Mouse (Mus musculus) kidney, embryonic 14.5 days (tissue): ENCODE measurements around the gene Rims1. TPM values are rescaled to one million over a fixed set of nuclear protein-coding genes. Genes with fewer than 3 reads are reported as not detected.

Experiments used
- ATAC-seq: fragments of 200-750 bp; cut with Nextera tagmentation; 2 replicates; pipeline ENCODE4 v1.8.0; 2017; ENCODE audit warnings: moderate number of reproducible peaks, mild to moderate bottlenecking, moderate TSS enrichment, moderate library complexity; ENCODE audit not compliant: low FRiP score, low TSS enrichment
- H3K27ac ChIP-seq: fragments of 300-500 bp; sonication (generic); 2 replicates; pipeline ENCODE4 v1.5.1; 2014; ENCODE audit warnings: low read depth, mild to moderate bottlenecking, low read length, moderate library complexity, mixed read lengths
- H3K27me3 ChIP-seq: fragments of 300-500 bp; sonication (generic); 2 replicates; pipeline ENCODE4 v1.6.1; 2014; ENCODE audit warnings: mild to moderate bottlenecking, low read length; ENCODE audit not compliant: control insufficient read depth, insufficient read depth
- H3K36me3 ChIP-seq: fragments of 300-500 bp; sonication (generic); 2 replicates; pipeline ENCODE4 v1.6.1; 2014; ENCODE audit warnings: low read length, mixed read lengths; ENCODE audit not compliant: control insufficient read depth, insufficient read depth
- H3K4me1 ChIP-seq: fragments of 300-500 bp; sonication (generic); 2 replicates; pipeline ENCODE4 v1.6.1; 2014; ENCODE audit warnings: low read length, mixed read lengths; ENCODE audit not compliant: control insufficient read depth, insufficient read depth
- H3K4me2 ChIP-seq: fragments of 300-500 bp; sonication (generic); replicated peaks from 2 replicates; pipeline ENCODE4 v1.6.1; 2014; ENCODE audit warnings: low read depth, mild to moderate bottlenecking, low read length
- H3K4me3 ChIP-seq: fragments of 300-500 bp; sonication (generic); 2 replicates; pipeline ENCODE4 v1.5.1; 2014; ENCODE audit warnings: mild to moderate bottlenecking, low read length
- H3K9ac ChIP-seq: fragments of 300-500 bp; sonication (generic); 2 replicates; pipeline ENCODE4 v1.6.1; 2014; ENCODE audit warnings: low read depth, mild to moderate bottlenecking, low read length, moderate library complexity
- H3K9me3 ChIP-seq: fragments of 300-500 bp; sonication (generic); 2 replicates; pipeline ENCODE4 v1.6.1; 2016; ENCODE audit warnings: low read length; ENCODE audit not compliant: control insufficient read depth
- WGBS: fragments of 180-500 bp; shearing (Covaris S2); extraction: QIAGEN DNeasy Blood & Tissue Kit; methylation state at CpG from one replicate; pipeline ENCODE4 v1.1.7; 2014; 5-methylcytosine and 5-hydroxymethylcytosine counted together
- polyA plus RNA-seq: library from polyadenylated mRNA; unstranded; fragments of >200 nt; fragmentation: Nextera tagmentation; extraction: Ambion mirVana; gene quantifications from 2 replicates; pipeline ENCODE4 v1.2.1, GENCODE M21; 2014

Rims1 gene
- polyA plus RNA-seq, 1 experiment from 2014 or later: 0.93 TPM

GRCm38 (mm10) chr1:22268581-22269359 lies 537.0 kb downstream of the Rims1 start:
- WGBS: 17% methylated on average over 15 of the region's 15 CpGs
- no peaks in the 10 kb centered on the region for H3K36me3 ChIP-seq
- no peaks in the 10 kb centered on the region for H3K27me3 ChIP-seq
- H3K4me1 ChIP-seq: no peaks in the 10 kb centered on the region
- no peak overlapping the region; the same call in 1 of the 2 replicates for H3K4me3 ChIP-seq
- no peak overlapping the region for H3K9ac ChIP-seq
- H3K9me3 ChIP-seq: no peaks in the 10 kb centered on the region
- peak overlapping the region; percentile 39; the same call in 1 of the 2 replicates for H3K4me2 ChIP-seq
- peak; percentile 80; the same call in 1 of the 2 replicates for ATAC-seq
- no peak overlapping the region for H3K27ac ChIP-seq

DNA sequence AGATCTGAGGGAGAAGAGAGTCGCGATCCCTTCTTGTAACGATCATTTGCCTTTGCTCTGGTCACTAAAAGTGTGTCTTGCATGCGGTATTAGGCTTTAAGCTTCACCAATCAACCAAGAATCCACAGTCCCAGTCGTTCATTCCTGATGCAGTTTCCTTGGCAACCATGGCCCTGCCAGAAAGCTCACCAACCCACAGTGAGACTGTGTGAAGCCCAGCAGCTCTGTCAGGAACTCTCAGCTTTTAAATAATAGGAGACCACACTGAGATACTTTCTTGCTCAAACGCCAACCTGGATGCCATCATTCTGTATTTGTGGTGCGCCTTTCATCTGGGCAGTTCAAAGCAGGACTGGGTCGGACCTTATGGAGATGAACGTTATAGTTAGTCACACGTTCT lies 539.3 kb downstream of the Rims1 start:
- H3K27me3 ChIP-seq: no peaks in the 10 kb centered on the region
- no peak overlapping the region for H3K27ac ChIP-seq
- H3K4me3 ChIP-seq: no peak overlapping the region
- H3K36me3 ChIP-seq: no peaks in the 10 kb centered on the region
- no peak overlapping the region for H3K4me2 ChIP-seq
- H3K4me1 ChIP-seq: no peaks in the 10 kb centered on the region
- H3K9me3 ChIP-seq: no peaks in the 10 kb centered on the region
- no peak for ATAC-seq
- WGBS: 54% methylated on average over 10 of the region's 10 CpGs
- H3K9ac ChIP-seq: no peak overlapping the region

DNA sequence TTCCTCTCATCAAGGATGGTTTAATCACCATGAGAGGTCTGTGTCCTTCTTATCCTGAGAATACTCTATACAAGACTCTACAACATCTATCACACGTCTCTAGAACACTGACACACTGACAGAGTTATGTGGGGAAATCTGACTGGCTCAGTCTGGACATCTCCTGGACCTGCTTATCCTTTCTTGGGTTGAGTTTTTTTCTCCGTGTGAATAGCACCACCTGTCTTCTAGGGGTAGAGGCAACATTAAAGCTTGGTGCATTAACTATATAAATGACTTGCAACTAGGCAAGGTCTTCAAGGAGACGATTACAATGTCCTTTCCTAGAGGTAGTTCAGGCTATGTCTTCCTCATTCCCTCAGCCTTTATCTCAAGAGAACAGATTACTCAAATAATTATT lies 540.3 kb downstream of the Rims1 start:
- Histone ChIP-seq H3K9me3 (no peaks in the 10 kb centered on the region), H3K4me3 (no peak overlapping the region), H3K27ac (no peak overlapping the region), H3K36me3 (no peaks in the 10 kb centered on the region), H3K27me3 (no peaks in the 10 kb centered on the region), H3K4me1 (no peaks in the 10 kb centered on the region), H3K4me2 (no peak overlapping the region), H3K9ac (no peak overlapping the region)
- WGBS: 64% methylated on average over 3 of the region's 3 CpGs
- no peak for ATAC-seq

DNA sequence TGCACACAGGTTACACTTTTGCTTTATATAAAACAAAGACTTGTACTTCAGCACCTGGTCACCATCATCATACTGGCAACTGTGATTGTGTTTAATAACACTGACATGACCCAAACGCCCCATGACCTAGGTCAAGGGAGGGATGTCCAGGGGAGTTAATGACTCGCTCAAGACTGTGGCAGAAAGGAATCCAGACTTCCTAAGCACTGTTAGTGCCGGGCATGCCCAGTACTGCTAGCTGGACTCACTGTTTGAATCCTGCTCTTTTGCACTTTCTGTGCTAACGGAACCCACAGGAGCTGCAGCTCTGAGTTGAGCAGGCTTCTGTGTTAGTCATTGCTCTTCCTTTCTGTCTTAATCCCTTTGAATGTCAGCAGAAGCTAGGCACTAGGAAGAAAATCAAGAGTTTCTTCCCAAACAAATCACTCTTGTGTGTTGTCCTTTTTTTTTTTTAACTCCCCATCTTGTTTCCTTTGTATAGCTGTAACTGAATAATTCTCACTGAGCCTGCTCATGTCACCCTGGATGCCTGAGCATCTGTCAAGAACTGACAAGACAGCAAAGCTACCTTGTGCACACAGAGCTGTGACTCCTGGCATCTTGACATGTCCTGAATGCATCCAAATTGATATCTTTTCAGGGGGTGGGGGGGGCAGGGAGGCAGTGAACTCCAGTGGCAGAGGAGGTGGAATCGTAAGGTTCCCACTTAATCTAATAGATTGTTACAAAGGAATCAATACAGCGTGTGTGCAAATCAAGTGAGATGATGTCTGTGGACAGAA lies 543.4 kb downstream of the Rims1 start:
- peak; percentile 71; the same call in 1 of the 2 replicates for ATAC-seq
- Histone ChIP-seq H3K27ac (no peak overlapping the region), H3K9me3 (no peaks in the 10 kb centered on the region), H3K9ac (no peak overlapping the region), H3K4me1 (no peaks in the 10 kb centered on the region), H3K36me3 (no peaks in the 10 kb centered on the region), H3K4me2 (no peak overlapping the region), H3K27me3 (no peaks in the 10 kb centered on the region), H3K4me3 (no peak overlapping the region)
- WGBS: 35% methylated on average over 6 of the region's 6 CpGs

DNA sequence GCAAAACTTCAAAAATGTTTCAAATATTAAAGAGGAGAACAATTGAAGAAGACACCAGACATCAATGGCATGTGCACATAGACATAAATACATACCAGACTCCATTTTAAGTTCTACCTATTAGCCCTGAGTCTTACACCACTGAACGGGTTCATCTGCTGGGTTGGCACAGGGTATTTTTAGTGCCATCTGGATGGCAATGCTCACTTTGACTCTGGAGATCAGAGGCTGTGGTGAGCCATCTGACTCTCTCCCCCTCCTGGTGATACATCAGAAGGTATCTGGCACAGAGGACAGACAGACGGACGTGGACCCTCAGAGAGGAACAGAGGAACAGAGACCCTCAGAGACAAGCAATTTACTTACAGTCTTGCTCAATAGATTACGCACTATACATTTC lies 544.1 kb downstream of the Rims1 start:
- H3K36me3 ChIP-seq: no peaks in the 10 kb centered on the region

GRCm38 (mm10) chr1:22260291-22260690 lies 545.5 kb downstream of the Rims1 start:
- no peaks in the 10 kb centered on the region for H3K36me3 ChIP-seq
- H3K4me1 ChIP-seq: no peaks in the 10 kb centered on the region
- ATAC-seq: no peak
- no peak overlapping the region for H3K27ac ChIP-seq
- H3K9ac ChIP-seq: no peak overlapping the region
- H3K4me2 ChIP-seq: no peak overlapping the region
- no peak overlapping the region for H3K4me3 ChIP-seq
- H3K27me3 ChIP-seq: no peaks in the 10 kb centered on the region
- 83% methylated on average over 2 of the region's 2 CpGs for WGBS
- H3K9me3 ChIP-seq: no peaks in the 10 kb centered on the region

More for the DNA sequence above, 544.1 kb downstream of the Rims1 start:
- Histone ChIP-seq H3K4me3 (no peak overlapping the region), H3K27me3 (no peaks in the 10 kb centered on the region), H3K4me2 (no peak overlapping the region), H3K4me1 (no peaks in the 10 kb centered on the region), H3K27ac (no peak overlapping the region), H3K9me3 (no peaks in the 10 kb centered on the region), H3K9ac (no peak overlapping the region)
- WGBS: 56% methylated on average over 4 of the region's 4 CpGs
- peak; percentile 46; the same call in 1 of the 2 replicates for ATAC-seq

- H3K4me3 ChIP-seq: no peak overlapping the region
- no peak overlapping the region for H3K27ac ChIP-seq
- H3K9ac ChIP-seq: no peak overlapping the region
- ATAC-seq: no peak
- WGBS: 63% methylated on average over 4 of the region's 4 CpGs
- no peaks in the 10 kb centered on the region for H3K27me3 ChIP-seq
- no peaks in the 10 kb centered on the region for H3K36me3 ChIP-seq
- H3K4me1 ChIP-seq: peaks cover 3% of the 10 kb centered on the region; the same call in 1 of the 2 replicates
- no peaks in the 10 kb centered on the region for H3K9me3 ChIP-seq
- H3K4me2 ChIP-seq: no peak overlapping the region
Measured at GRCm38 (mm10) chr1:22258356-22258755, 547.4 kb downstream of the Rims1 start.

DNA sequence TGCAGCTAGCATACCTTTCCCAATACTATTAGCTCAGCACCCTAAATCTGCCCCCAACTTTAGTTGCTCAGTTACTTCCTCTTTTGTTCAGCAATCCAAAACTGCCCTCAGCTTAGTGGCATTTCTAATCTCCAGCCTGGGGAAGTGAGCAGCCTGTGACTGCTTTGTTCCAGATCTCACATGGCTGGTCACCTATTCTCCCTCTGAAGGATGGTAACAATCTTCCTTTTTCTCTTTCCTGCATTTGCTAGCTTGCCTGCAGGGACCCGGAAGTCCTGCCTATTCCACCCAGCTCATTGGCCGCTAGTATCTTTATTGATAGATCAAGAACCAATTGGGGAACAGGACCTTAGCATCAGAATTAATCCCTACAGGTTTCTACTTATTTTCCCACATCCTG lies 551.5 kb downstream of the Rims1 start:
- Histone ChIP-seq H3K27ac (no peak overlapping the region), H3K4me3 (no peak overlapping the region), H3K4me2 (no peak overlapping the region), H3K9ac (no peak overlapping the region), H3K9me3 (no peaks in the 10 kb centered on the region), H3K27me3 (no peaks in the 10 kb centered on the region), H3K36me3 (no peaks in the 10 kb centered on the region), H3K4me1 (peaks cover 3% of the 10 kb centered on the region; the same call in 1 of the 2 replicates)
- ATAC-seq: no peak
- WGBS: 91% methylated on average over 2 of the region's 2 CpGs

GRCm38 (mm10) chr1:22252873-22253272 lies 552.9 kb downstream of the Rims1 start:
- Histone ChIP-seq H3K27ac (no peak overlapping the region), H3K27me3 (no peaks in the 10 kb centered on the region)

More at GRCm38 (mm10) chr1:22252873-22253272, 552.9 kb downstream of the Rims1 start:
- Histone ChIP-seq H3K4me1 (peaks cover 3% of the 10 kb centered on the region; the same call in 1 of the 2 replicates), H3K4me3 (no peak overlapping the region), H3K9me3 (no peaks in the 10 kb centered on the region), H3K9ac (no peak overlapping the region), H3K36me3 (no peaks in the 10 kb centered on the region), H3K4me2 (no peak overlapping the region)
- no peak for ATAC-seq
